Mouse (Mus musculus) brain, embryonic 14.5 days (tissue): ENCODE measurements at regions not wholly inside any gene's neighbourhood (a gene's known extent, or its start where the extent isn't known, plus 50 kb on each side); places are given as distances from the start of the nearest gene placed in this dataset.

ENCODE experiments used
- CTCF ChIP-seq: fragments of 200-500 bp; IDR thresholded peaks from 2 replicates; pipeline ENCODE4 v1.5.1; 2012; ENCODE audit warnings: inconsistent platforms, mild to moderate bottlenecking, moderate library complexity, borderline replicate concordance; ENCODE audit not compliant: insufficient read depth, insufficient read length; ENCODE audit errors: extremely low read depth
- POLR2A ChIP-seq: fragments of 200-500 bp; IDR thresholded peaks from 2 replicates; pipeline ENCODE4 v1.6.1; 2012; ENCODE audit warnings: mild to moderate bottlenecking, inconsistent platforms, borderline replicate concordance; ENCODE audit not compliant: poor library complexity, insufficient read depth, insufficient read length, severe bottlenecking; ENCODE audit errors: extremely low read depth

DNA sequence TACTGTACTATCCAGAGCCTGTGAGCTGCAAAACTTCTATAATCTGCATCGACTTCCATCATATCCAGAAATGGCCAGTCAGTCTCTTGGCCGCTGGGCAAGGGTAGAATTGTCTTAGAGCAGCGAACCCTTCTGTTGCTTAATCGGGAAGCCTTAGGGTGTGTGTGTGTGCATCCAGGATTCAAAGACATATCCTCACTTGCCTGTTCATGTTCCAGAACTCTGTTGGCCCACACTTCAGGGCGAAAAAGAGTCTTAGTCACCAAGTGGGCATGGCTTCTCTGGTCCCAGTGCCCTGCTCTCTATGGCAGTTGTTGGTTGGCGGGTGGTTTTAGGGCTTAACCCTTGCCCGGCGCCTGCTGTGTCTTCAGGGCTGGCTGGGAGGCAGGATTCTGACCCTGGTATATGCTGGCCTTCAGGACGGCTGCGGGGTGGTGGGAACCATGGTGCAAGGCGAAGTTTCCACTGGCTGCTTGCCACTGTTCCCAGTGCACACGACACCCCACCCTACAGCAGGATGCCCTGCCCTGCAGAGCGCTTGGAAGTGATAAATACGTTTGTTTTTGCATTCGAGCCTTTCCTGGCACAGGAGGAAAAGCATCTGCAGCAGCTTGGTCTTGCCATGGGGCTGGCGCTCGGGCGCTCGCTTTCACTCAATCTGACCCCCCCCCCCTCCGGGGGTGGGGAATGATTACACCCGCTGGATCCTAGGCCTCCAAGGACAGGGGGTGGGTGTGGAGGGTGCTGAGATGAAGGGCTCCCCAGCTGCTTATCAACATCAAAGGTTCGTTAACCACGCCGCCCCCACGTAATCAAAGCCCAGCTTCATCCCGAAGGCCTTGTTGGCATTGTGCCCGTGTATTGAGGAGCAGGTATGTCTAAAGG is 54.9 kb upstream of the Itga6 start:
- TF ChIP-seq CTCF (no peak), POLR2A (no peak)
